Mouse (Mus musculus): ENCODE results near the gene Smok2a.
"Not testable (repeated sequence)": the region's sequence is repeated elsewhere in the genome, so short reads cannot be mapped to it uniquely, and the experiment has no call there.

The Smok2a gene

GRCm38 (mm10) chr17:13214169-13214568 lies 6.8 kb upstream of the Smok2a start:
- no peak for DNase-seq (ENCODE audit: low read depth)

- DNase-seq (ENCODE audit: low read depth): no peak
Measured at GRCm38 (mm10) chr17:13215595-13215994, 5.4 kb upstream of the Smok2a start.

- not testable (repeated sequence) for DNase-seq (ENCODE audit: low read depth)
Measured at GRCm38 (mm10) chr17:13221921-13222320, 933 bp downstream of the Smok2a start.

GRCm38 (mm10) chr17:13229957-13230356 lies 9.0 kb downstream of the Smok2a start, which contains the start of gene Smok2b:
Smok2b (plus strand) TSS chr17:13230257.
- not testable (repeated sequence) for DNase-seq (ENCODE audit: low read depth)

- not testable (repeated sequence) for DNase-seq (ENCODE audit: low read depth)
Measured at GRCm38 (mm10) chr17:13239461-13239860, 18.5 kb downstream of the Smok2a start.

GRCm38 (mm10) chr17:13240807-13241727 lies 20.1 kb downstream of the Smok2a start:
- DNase-seq (ENCODE audit: low read depth): not testable (repeated sequence)

- not testable (repeated sequence) for DNase-seq (ENCODE audit: low read depth)
Measured at GRCm38 (mm10) chr17:13254786-13255185, 33.8 kb downstream of the Smok2a start.
